Mouse (Mus musculus) A20 (cell line): ENCODE data around the gene Aspm.

ENCODE experiments used
- DNase-seq: peaks from one replicate; pipeline ENCODE4 v3.0.0-alpha.2; 2011; ENCODE audit warnings: low read depth, low spot score

Aspm gene

GRCm38 (mm10) chr1:139501258-139501752, 46.7 kb downstream of the Aspm start, which contains the start of gene F13b:
TSS of gene F13b (plus strand) at chr1:139501702.
- no peak for DNase-seq

- no peak for DNase-seq
These were observed 60.0 kb downstream of the Aspm start for GRCm38 (mm10) chr1:139514556-139514955.
